Comparison of ENCODE assay signal across 8 mouse cellular contexts in the genomic region with DNA sequence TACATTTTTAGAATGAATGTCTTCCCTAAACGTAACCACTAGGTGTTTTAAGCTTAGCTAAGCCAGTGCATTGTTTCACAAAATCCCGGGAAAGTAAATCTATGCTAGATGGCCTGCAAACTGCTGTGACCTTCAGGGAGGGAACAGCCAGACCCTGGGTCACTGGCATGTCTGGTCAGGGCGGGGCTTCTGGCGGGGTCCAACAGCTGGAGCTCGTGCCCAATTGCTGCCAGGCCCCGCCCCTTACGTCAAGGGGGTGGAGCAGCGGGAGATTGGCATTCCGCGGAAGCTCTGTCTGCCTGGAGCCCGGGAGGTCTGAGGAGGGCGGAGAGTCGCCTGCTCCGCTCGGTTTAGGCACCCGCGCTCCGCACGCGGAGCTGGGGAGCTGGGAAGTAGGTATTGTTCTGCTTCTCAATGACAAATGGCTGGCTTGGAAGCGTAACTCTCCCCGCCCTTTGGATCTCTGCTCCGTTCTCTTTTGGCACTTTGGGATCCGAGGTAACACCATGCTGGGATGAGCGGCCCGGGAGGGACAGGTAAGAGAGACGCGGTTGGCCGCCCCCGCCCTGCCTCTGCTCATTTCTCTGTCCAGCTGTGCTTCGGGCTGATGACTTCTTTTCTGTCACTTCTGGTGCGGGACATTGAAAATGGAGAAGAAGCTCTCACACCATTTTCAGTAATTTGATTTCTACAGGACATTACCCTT. TPM values are rescaled to one million over a fixed set of nuclear protein-coding genes. Genes with fewer than 3 reads are reported as not detected.
A peak's percentile ranks its signal among the peaks of the same experiment; 100 is the strongest.
DNase-seq lines count a peak whose midpoint lies in the region; ATAC-seq lines count a peak whose summit lies in the region.

No protein-coding gene starts in this region.

- peak; percentile 76 for ATAC-seq in CD4-positive, CD25-positive, alpha-beta regulatory T cell, adult 4 months
- peak; percentile 97 for ATAC-seq in heart, embryonic 14.5 days (ENCODE audit: insufficient number of reproducible peaks, insufficient read depth, low FRiP score, low read depth)
- peak; percentile 98 for ATAC-seq in liver, embryonic 13.5 days (ENCODE audit: low read depth)
- peak; percentile 98 for ATAC-seq in stomach, embryonic 16.5 days (ENCODE audit: insufficient read depth, low FRiP score)

- peak overlapping the region; percentile 62 to 84 for H3K4me3 ChIP-seq in heart, embryonic 14.5 days (ENCODE audit: control insufficient read depth in 1 of 2, insufficient read depth in 1 of 2, low read depth in 1 of 2, low read length in 2 of 2)
- H3K4me3 ChIP-seq in liver, embryonic 13.5 days (replicated peaks) = peak overlapping the region; percentile 71
- H3K4me3 ChIP-seq in stomach, embryonic 16.5 days (replicated peaks; ENCODE audit: low read length) = peak overlapping the region; percentile 72

- H3K9me3 ChIP-seq in heart, embryonic 14.5 days (ENCODE audit: control insufficient read depth, low read length) = no peaks in the 10 kb centered on the region
- H3K9me3 ChIP-seq in liver, embryonic 13.5 days (replicated peaks) = no peaks in the 10 kb centered on the region
- H3K9me3 ChIP-seq in stomach, embryonic 16.5 days (replicated peaks; ENCODE audit: control insufficient read depth, low read length) = no peaks in the 10 kb centered on the region

- H3K9ac ChIP-seq in heart, embryonic 14.5 days (ENCODE audit: low read length) = peak overlapping the region; percentile 78
- peak overlapping the region; percentile 74 for H3K9ac ChIP-seq in liver, embryonic 13.5 days
- H3K9ac ChIP-seq in stomach, embryonic 16.5 days (ENCODE audit: low read length) = peak overlapping the region; percentile 77

- peaks cover 3 to 18% of the 10 kb centered on the region in 2 experiments; a peak in 3 of 4 replicates for H3K4me1 ChIP-seq in heart, embryonic 14.5 days (ENCODE audit: control insufficient read depth in 2 of 2, insufficient read depth in 2 of 2, low read length in 2 of 2)
- peaks cover 47% of the 10 kb centered on the region for H3K4me1 ChIP-seq in liver, embryonic 13.5 days (replicated peaks)
- peaks cover 7% of the 10 kb centered on the region for H3K4me1 ChIP-seq in stomach, embryonic 16.5 days (ENCODE audit: control insufficient read depth, insufficient read depth, low read length)

- under 1% methylated on average over 32 of the region's 32 CpGs for WGBS in heart, embryonic 14.5 days
- 1% methylated on average over 32 of the region's 32 CpGs for WGBS in liver, embryonic 13.5 days (ENCODE audit: insufficient replicate concordance)
- under 1% methylated on average over 32 of the region's 32 CpGs for WGBS in stomach, embryonic 16.5 days

- H3K27me3 ChIP-seq in heart, embryonic 14.5 days (ENCODE audit: control insufficient read depth, insufficient read depth, low read length) = no peaks in the 10 kb centered on the region
- H3K27me3 ChIP-seq in liver, embryonic 13.5 days = no peaks in the 10 kb centered on the region
- H3K27me3 ChIP-seq in stomach, embryonic 16.5 days (ENCODE audit: control insufficient read depth, insufficient read depth, low read length) = no peaks in the 10 kb centered on the region

- H3K36me3 ChIP-seq in heart, embryonic 14.5 days (ENCODE audit: control insufficient read depth, insufficient read depth, low read length) = no peaks in the 10 kb centered on the region
- no peaks in the 10 kb centered on the region for H3K36me3 ChIP-seq in liver, embryonic 13.5 days
- H3K36me3 ChIP-seq in stomach, embryonic 16.5 days (ENCODE audit: control insufficient read depth, insufficient read depth, low read length) = no peaks in the 10 kb centered on the region

- peak overlapping the region; percentile 85 for H3K4me2 ChIP-seq in heart, embryonic 14.5 days (ENCODE audit: low read length)
- peak overlapping the region; percentile 81 for H3K4me2 ChIP-seq in liver, embryonic 13.5 days
- H3K4me2 ChIP-seq in stomach, embryonic 16.5 days (ENCODE audit: low read depth, low read length) = peak overlapping the region; percentile 92

- DNase-seq in c-Kit-negative CD71-positive TER-119-positive erythroid progenitor cells, embryonic 14.5 days (ENCODE audit: low read depth, low spot score) = peak; percentile 79
- peak; percentile 86 for DNase-seq in fibroblast of lung, adult 2 months (ENCODE audit: low read depth)
- DNase-seq in kidney, postnatal 14 days = peak; percentile 96
- peak; percentile 96 for DNase-seq in liver, embryonic 13.5 days
- DNase-seq in neural tube, embryonic 10.5 days (ENCODE audit: extremely low spot score, low spot score) = peak; percentile 93

- H3K27ac ChIP-seq in heart, embryonic 14.5 days (replicated peaks in 1 of 2; ENCODE audit: control insufficient read depth in 1 of 2, insufficient read depth in 1 of 2, low read depth in 2 of 2, low read length in 2 of 2) = peak overlapping the region; percentile 53 to 73
- peak overlapping the region; percentile 69 for H3K27ac ChIP-seq in liver, embryonic 13.5 days
- peak overlapping the region; percentile 73 for H3K27ac ChIP-seq in stomach, embryonic 16.5 days (ENCODE audit: low read length)

RNA-seq across cellular contexts. Expression of a gene that starts 35.2 kb away (rescaled TPM):
- 100 to 1,000 TPM; 160 to 172 TPM for polyA plus RNA-seq in CD4-positive, CD25-positive, alpha-beta regulatory T cell, adult 4 months (2017; shearing (Covaris generic))
- polyA plus RNA-seq in heart, embryonic 14.5 days (2014; fragmentation: Nextera tagmentation; extraction: Ambion mirVana) = 99.6 and 116 TPM in 2 replicates
- polyA plus RNA-seq in liver, embryonic 13.5 days (2015; fragmentation: Nextera tagmentation; extraction: Ambion mirVana) = 78.7 and 98.3 TPM in 2 replicates
- 133 and 136 TPM in 2 replicates for polyA plus RNA-seq in stomach, embryonic 16.5 days (2015; fragmentation: Nextera tagmentation; extraction: Ambion mirVana)

Comparison
In these comparisons a context has a peak if more than half of its experiments do, and no peak if none do; other contexts are left out.
1. Peak in every context shown above with its lines: DNase-seq, ATAC-seq, H3K4me3 ChIP-seq and H3K27ac ChIP-seq.